Mouse (Mus musculus): ENCODE data around the gene Zar1. TPM values are rescaled to one million over a fixed set of nuclear protein-coding genes. Genes with fewer than 3 reads are reported as not detected.
"Not testable (repeated sequence)": the region's sequence is repeated elsewhere in the genome, so short reads cannot be mapped to it uniquely, and the experiment has no call there.

Gene Zar1
- polyA plus RNA-seq, 1 experiment from 2014 or later: not detected

GRCm38 (mm10) chr5:72586122-72586521 is 5.1 kb upstream of the Zar1 start:
- 55% methylated on average over 7 of the region's 7 CpGs for WGBS
- H3K27me3 ChIP-seq (replicated peaks; ENCODE audit: insufficient read depth, low read length); H3K4me3 ChIP-seq (ENCODE audit: low read depth, low read length); H3K36me3 ChIP-seq (ENCODE audit: insufficient read depth, low read length); H3K9ac ChIP-seq (replicated peaks; ENCODE audit: low read depth); DNase-seq (ENCODE audit: low spot score); H3K4me1 ChIP-seq (ENCODE audit: insufficient read depth, low read depth, low read length); ATAC-seq; H3K9me3 ChIP-seq (ENCODE audit: low read length); H3K27ac ChIP-seq (ENCODE audit: low read length); H3K4me2 ChIP-seq (replicated peaks; ENCODE audit: low read depth, low read length): not testable (repeated sequence)
- peak; percentile 51 for TF ChIP-seq CTCF (IDR thresholded peaks at IDR 0.05)

GRCm38 (mm10) chr5:72580088-72580969 is 725 bp downstream of the Zar1 start:
- H3K36me3 ChIP-seq (ENCODE audit: insufficient read depth, low read length); H3K9me3 ChIP-seq (ENCODE audit: low read length); H3K9ac ChIP-seq (replicated peaks; ENCODE audit: low read depth); H3K4me1 ChIP-seq (ENCODE audit: insufficient read depth, low read depth, low read length); DNase-seq (ENCODE audit: low spot score); H3K27ac ChIP-seq (ENCODE audit: low read length); H3K27me3 ChIP-seq (replicated peaks; ENCODE audit: insufficient read depth, low read length): not testable (repeated sequence)
- peak; percentile 55 for ATAC-seq
- 4% methylated on average over 51 of the region's 73 CpGs for WGBS
- Histone ChIP-seq H3K4me2 (replicated peaks; ENCODE audit: low read depth, low read length) (peak overlapping the region; percentile 64), H3K4me3 (ENCODE audit: low read depth, low read length) (peak overlapping the region; percentile 28)

GRCm38 (mm10) chr5:72579599-72579998 is 1.5 kb downstream of the Zar1 start:
- not testable (repeated sequence) for H3K27me3 ChIP-seq (replicated peaks; ENCODE audit: insufficient read depth, low read length); ATAC-seq; H3K9me3 ChIP-seq (ENCODE audit: low read length); H3K36me3 ChIP-seq (ENCODE audit: insufficient read depth, low read length); H3K4me1 ChIP-seq (ENCODE audit: insufficient read depth, low read depth, low read length); H3K27ac ChIP-seq (ENCODE audit: low read length); H3K9ac ChIP-seq (replicated peaks; ENCODE audit: low read depth); H3K4me3 ChIP-seq (ENCODE audit: low read depth, low read length); H3K4me2 ChIP-seq (replicated peaks; ENCODE audit: low read depth, low read length); DNase-seq (ENCODE audit: low spot score)
- 66% methylated on average over 10 of the region's 10 CpGs for WGBS

- Histone ChIP-seq H3K27ac (ENCODE audit: low read length) (no peak overlapping the region), H3K9ac (replicated peaks; ENCODE audit: low read depth) (no peak overlapping the region), H3K27me3 (replicated peaks; ENCODE audit: insufficient read depth, low read length) (no peaks in the 10 kb centered on the region), H3K36me3 (ENCODE audit: insufficient read depth, low read length) (no peaks in the 10 kb centered on the region), H3K4me3 (ENCODE audit: low read depth, low read length) (no peak overlapping the region), H3K4me2 (replicated peaks; ENCODE audit: low read depth, low read length) (no peak overlapping the region), H3K9me3 (ENCODE audit: low read length) (0 out of 2 replicates have a peak, but pooled peaks cover 3% of the 10 kb centered on the region), H3K4me1 (ENCODE audit: insufficient read depth, low read depth, low read length) (no peaks in the 10 kb centered on the region)
- TF ChIP-seq CTCF (IDR thresholded peaks at IDR 0.05): no peak
- TF ChIP-seq EP300 (IDR thresholded peaks at IDR 0.05): no peak
- DNase-seq (ENCODE audit: low spot score): no peak
- no peak for ATAC-seq
- 81% methylated on average over 5 of the region's 5 CpGs for WGBS
Observed at GRCm38 (mm10) chr5:72565621-72566020, 15.4 kb downstream of the Zar1 start.

- ATAC-seq; DNase-seq (ENCODE audit: low spot score); H3K4me1 ChIP-seq (ENCODE audit: insufficient read depth, low read depth, low read length); H3K4me2 ChIP-seq (replicated peaks; ENCODE audit: low read depth, low read length); H3K4me3 ChIP-seq (ENCODE audit: low read depth, low read length); H3K9me3 ChIP-seq (ENCODE audit: low read length); H3K27me3 ChIP-seq (replicated peaks; ENCODE audit: insufficient read depth, low read length); H3K36me3 ChIP-seq (ENCODE audit: insufficient read depth, low read length); H3K27ac ChIP-seq (ENCODE audit: low read length); H3K9ac ChIP-seq (replicated peaks; ENCODE audit: low read depth): not testable (repeated sequence)
- 93% methylated on average over 2 of the region's 2 CpGs for WGBS
Observed at GRCm38 (mm10) chr5:72563183-72563582, 17.9 kb downstream of the Zar1 start.

- H3K36me3 ChIP-seq (ENCODE audit: insufficient read depth, low read length): no peaks in the 10 kb centered on the region
- no peak overlapping the region for H3K9ac ChIP-seq (replicated peaks; ENCODE audit: low read depth)
- no peak for ATAC-seq
- no peak overlapping the region for H3K27ac ChIP-seq (ENCODE audit: low read length)
- H3K4me1 ChIP-seq (ENCODE audit: insufficient read depth, low read depth, low read length): no peaks in the 10 kb centered on the region
- 49% methylated on average over 3 of the region's 3 CpGs for WGBS
- no peak overlapping the region for H3K4me3 ChIP-seq (ENCODE audit: low read depth, low read length)
- TF ChIP-seq CTCF (IDR thresholded peaks at IDR 0.05): no peak
- TF ChIP-seq EP300 (IDR thresholded peaks at IDR 0.05): no peak
- no peaks in the 10 kb centered on the region for H3K27me3 ChIP-seq (replicated peaks; ENCODE audit: insufficient read depth, low read length)
- no peak for DNase-seq (ENCODE audit: low spot score)
- H3K4me2 ChIP-seq (replicated peaks; ENCODE audit: low read depth, low read length): no peak overlapping the region
- H3K9me3 ChIP-seq (ENCODE audit: low read length): no peaks in the 10 kb centered on the region
Observed at GRCm38 (mm10) chr5:72560976-72561628, 20.0 kb downstream of the Zar1 start.
